ENCODE assay signal across 9 mouse cellular contexts in genomic region chr5:18358191-18358590, GRCm38 (mm10). TPM values are rescaled to one million over a fixed set of nuclear protein-coding genes. Genes with fewer than 3 reads are reported as not detected.
DNase-seq lines count a peak whose midpoint lies in the region; ATAC-seq lines count a peak whose summit lies in the region.
"Had no signal": no experiment of that assay in that cellular context is flagged by ENCODE, and none has a peak within 500 bp of the region (broad histone marks: within the 10 kb centered on the region; RNA-seq: fewer than 3 reads in every experiment).

No protein-coding gene starts in this region.

- H3K9ac ChIP-seq in forebrain, embryonic 13.5 days: no peak overlapping the region
- H3K9ac ChIP-seq in lung, embryonic 16.5 days (ENCODE audit: low read length): no peak overlapping the region
- H3K9ac ChIP-seq in stomach, embryonic 15.5 days: no peak overlapping the region

- no peak overlapping the region for H3K27ac ChIP-seq in forebrain, embryonic 13.5 days
- no peak overlapping the region for H3K27ac ChIP-seq in lung, embryonic 16.5 days (ENCODE audit: low read length)
- no peak overlapping the region for H3K27ac ChIP-seq in stomach, embryonic 15.5 days

- peak overlapping the region; percentile 87 for H3K4me2 ChIP-seq in forebrain, embryonic 13.5 days
- peak overlapping the region; percentile 90 for H3K4me2 ChIP-seq in lung, embryonic 16.5 days (ENCODE audit: low read depth, low read length)
- peak overlapping the region; percentile 88; the same call in 1 of the 2 replicates for H3K4me2 ChIP-seq in stomach, embryonic 15.5 days

- H3K27me3 ChIP-seq in forebrain, embryonic 13.5 days: no peaks in the 10 kb centered on the region
- H3K27me3 ChIP-seq in lung, embryonic 16.5 days (ENCODE audit: control insufficient read depth, insufficient read depth, low read depth, low read length): no peaks in the 10 kb centered on the region
- H3K27me3 ChIP-seq in stomach, embryonic 15.5 days (replicated peaks): no peaks in the 10 kb centered on the region

- no peak for ATAC-seq in forebrain, embryonic 13.5 days
- no peak for ATAC-seq in lung, embryonic 16.5 days (ENCODE audit: low read depth)
- ATAC-seq in stomach, embryonic 15.5 days (ENCODE audit: insufficient read depth, low FRiP score, low read depth): no peak

- H3K4me3 ChIP-seq in forebrain, embryonic 13.5 days: peak overlapping the region; percentile 62
- peak overlapping the region; percentile 89 for H3K4me3 ChIP-seq in lung, embryonic 16.5 days (ENCODE audit: low read length)
- peak overlapping the region; percentile 86; the same call in 1 of the 2 replicates for H3K4me3 ChIP-seq in stomach, embryonic 15.5 days (replicated peaks)

- H3K36me3 ChIP-seq in forebrain, embryonic 13.5 days (ENCODE audit: poor library complexity, severe bottlenecking): no peaks in the 10 kb centered on the region
- H3K36me3 ChIP-seq in lung, embryonic 16.5 days (ENCODE audit: control insufficient read depth, insufficient read depth, low read length): no peaks in the 10 kb centered on the region; the same call in 1 of the 2 replicates
- H3K36me3 ChIP-seq in stomach, embryonic 15.5 days: no peaks in the 10 kb centered on the region
- H3K36me3 ChIP-seq: G1E had no signal

- peak; percentile 57 for DNase-seq in layer of hippocampus, adult 11-12 months (ENCODE audit: low spot score)
- no peak for DNase-seq in layer of hippocampus, adult 9-10 months (ENCODE audit: low spot score)
- peak; percentile 40 to 51 for DNase-seq in adrenal gland, postnatal 36 days
- DNase-seq in kidney, adult 18-20 months: peak; percentile 71
- no peak for DNase-seq in gastrocnemius, adult 18-20 months (ENCODE audit: low spot score)

- 16% methylated on average over 3 of the region's 3 CpGs for WGBS in forebrain, embryonic 13.5 days
- 11% methylated on average over 3 of the region's 3 CpGs for WGBS in lung, embryonic 16.5 days
- 15% methylated on average over 3 of the region's 3 CpGs for WGBS in stomach, embryonic 15.5 days

- no peaks in the 10 kb centered on the region for H3K9me3 ChIP-seq in forebrain, embryonic 13.5 days (replicated peaks)
- no peaks in the 10 kb centered on the region for H3K9me3 ChIP-seq in lung, embryonic 16.5 days (ENCODE audit: control insufficient read depth, low read length)
- no peaks in the 10 kb centered on the region for H3K9me3 ChIP-seq in stomach, embryonic 15.5 days

- peaks cover 8% of the 10 kb centered on the region for H3K4me1 ChIP-seq in forebrain, embryonic 13.5 days
- peaks cover 10% of the 10 kb centered on the region for H3K4me1 ChIP-seq in lung, embryonic 16.5 days (replicated peaks; ENCODE audit: control insufficient read depth, insufficient read depth, low read length)
- H3K4me1 ChIP-seq in stomach, embryonic 15.5 days: peaks cover 3% of the 10 kb centered on the region; the same call in 1 of the 2 replicates

RNA-seq across cellular contexts. Expression of gene Gnai1, which starts 2.0 kb away (rescaled TPM):
- total RNA-seq in adrenal gland, postnatal 36 days (2021): 10 to 100 TPM; 34.2 to 40.0 TPM
- polyA plus RNA-seq in forebrain, embryonic 13.5 days (2015; fragmentation: Nextera tagmentation; extraction: Ambion mirVana): 28.7 and 30.5 TPM in 2 replicates
- 31.8 and 35.9 TPM in 2 replicates for polyA plus RNA-seq in lung, embryonic 16.5 days (2015; fragmentation: Nextera tagmentation; extraction: Ambion mirVana)
- polyA plus RNA-seq in stomach, embryonic 15.5 days (2015; fragmentation: Nextera tagmentation; extraction: Ambion mirVana): 27.9 and 32.3 TPM in 2 replicates
- 1 to 10 TPM; 1.7 to 3.5 TPM for total RNA-seq in gastrocnemius, adult 18-20 months (2021)
- polyA plus RNA-seq: G1E had no signal

Comparison
In these comparisons a context has a peak if more than half of its experiments do, and no peak if none do; other contexts are left out.
1. DNase-seq: peak in layer of hippocampus, adult 11-12 months (single experiment), adrenal gland, postnatal 36 days (2 of 2) and kidney, adult 18-20 months (single experiment); none in layer of hippocampus, adult 9-10 months (single experiment) and gastrocnemius, adult 18-20 months (single experiment).
2. Peak in every context shown above with its lines, with median percentiles within 50 percentile points of each other: H3K4me2 ChIP-seq and H3K4me3 ChIP-seq.